In genomic region chr8:122010638-122011037, GRCm38 (mm10) we compare ENCODE assay signal across 18 mouse cellular contexts.
"Had no signal": no experiment of that assay in that cellular context is flagged by ENCODE, and none has a peak within 500 bp of the region (broad histone marks: within the 10 kb centered on the region; RNA-seq: fewer than 3 reads in every experiment).

No protein-coding gene starts in this region.

- H3K4me1 ChIP-seq: liver, embryonic 12.5 days; neural tube, embryonic 12.5 days; stomach, embryonic 15.5 days had no signal

- H3K4me3 ChIP-seq: kidney, embryonic 15.5 days; limb, embryonic 15.5 days; liver, embryonic 12.5 days; midbrain, embryonic 10.5 days; neural tube, embryonic 12.5 days; stomach, embryonic 15.5 days had no signal

- H3K4me2 ChIP-seq: kidney, embryonic 15.5 days; limb, embryonic 15.5 days; liver, embryonic 12.5 days; lung, embryonic 14.5 days; neural tube, embryonic 12.5 days; stomach, embryonic 15.5 days had no signal

- ATAC-seq: liver, embryonic 12.5 days had no signal

- H3K9ac ChIP-seq: kidney, embryonic 15.5 days; limb, embryonic 15.5 days; liver, embryonic 12.5 days; lung, embryonic 14.5 days; neural tube, embryonic 12.5 days; stomach, embryonic 15.5 days had no signal

- H3K27me3 ChIP-seq: kidney, embryonic 15.5 days; limb, embryonic 15.5 days; liver, embryonic 12.5 days; neural tube, embryonic 12.5 days; stomach, embryonic 15.5 days had no signal

- H3K9me3 ChIP-seq: kidney, embryonic 15.5 days; limb, embryonic 15.5 days; liver, embryonic 12.5 days; midbrain, embryonic 10.5 days; neural tube, embryonic 12.5 days; stomach, embryonic 15.5 days had no signal

- DNase-seq: kidney, adult 11 months; kidney, postnatal 14 days; layer of hippocampus, adult 9-11 months; layer of hippocampus, postnatal 36 days; lung, embryonic 14.5 days; lung, postnatal 10 days; lung, postnatal 4 days; midbrain, embryonic 14.5 days; right cerebral cortex, postnatal 4 days; spleen, adult 18-20 months; thymus, adult 2 months; thymus, postnatal 25 days had no signal

- H3K27ac ChIP-seq: kidney, embryonic 15.5 days; limb, embryonic 15.5 days; liver, embryonic 12.5 days; midbrain, embryonic 10.5 days; neural tube, embryonic 12.5 days; stomach, embryonic 15.5 days had no signal
